Comparison of ENCODE assay signal across 19 mouse cellular contexts in genomic region chr13:112510437-112511212, GRCm38 (mm10). TPM values are rescaled to one million over a fixed set of nuclear protein-coding genes. Genes with fewer than 3 reads are reported as not detected.
A peak's percentile ranks its signal among the peaks of the same experiment; 100 is the strongest.
DNase-seq lines count a peak whose midpoint lies in the region; ATAC-seq lines count a peak whose summit lies in the region.
"Had no signal": no experiment of that assay in that cellular context is flagged by ENCODE, and none has a peak within 500 bp of the region (broad histone marks: within the 10 kb centered on the region; RNA-seq: fewer than 3 reads in every experiment).

No protein-coding gene starts in this region.

- no peak overlapping the region for H3K4me3 ChIP-seq in limb, embryonic 11.5 days (ENCODE audit: low read depth, low read length)
- no peak overlapping the region for H3K4me3 ChIP-seq in limb, embryonic 10.5 days
- H3K4me3 ChIP-seq: forebrain, embryonic 15.5 days; heart, embryonic 10.5 days; kidney, embryonic 15.5 days; left cerebral cortex, adult 2 months; megakaryocyte, embryonic 14.5 days; neural tube, embryonic 15.5 days had no signal

- no peak for ATAC-seq in limb, embryonic 11.5 days (ENCODE audit: insufficient number of reproducible peaks, low FRiP score, low TSS enrichment, low read depth)
- ATAC-seq in activated CD4-positive, CD25-positive, alpha-beta regulatory T cell, adult 4 months = peak; percentile 53
- ATAC-seq in megakaryocyte progenitor cell, adult 5-6 weeks (replicated peaks; ENCODE audit: poor library complexity) = peak; percentile 36
- ATAC-seq: forebrain, embryonic 15.5 days; Patski had no signal

- H3K9ac ChIP-seq in limb, embryonic 11.5 days (ENCODE audit: low read length) = 0 out of 2 replicates have a peak overlapping the region, but pooled peaks have one; percentile 2
- H3K9ac ChIP-seq: forebrain, embryonic 15.5 days; kidney, embryonic 15.5 days; lung, embryonic 14.5 days; neural tube, embryonic 15.5 days had no signal

- H3K36me3 ChIP-seq in limb, embryonic 11.5 days (ENCODE audit: control insufficient read depth, insufficient read depth, low read length) = no peaks in the 10 kb centered on the region
- H3K36me3 ChIP-seq in limb, embryonic 10.5 days = peaks cover 17% of the 10 kb centered on the region
- H3K36me3 ChIP-seq: forebrain, embryonic 15.5 days had no signal

- H3K4me2 ChIP-seq in limb, embryonic 11.5 days (ENCODE audit: low read depth, severe bottlenecking) = no peak overlapping the region
- H3K4me2 ChIP-seq: forebrain, embryonic 15.5 days; kidney, embryonic 15.5 days; lung, embryonic 14.5 days; neural tube, embryonic 15.5 days had no signal

- H3K4me1 ChIP-seq in limb, embryonic 11.5 days (ENCODE audit: control insufficient read depth, insufficient read depth, low read length) = no peaks in the 10 kb centered on the region
- no peaks in the 10 kb centered on the region for H3K4me1 ChIP-seq in limb, embryonic 10.5 days
- H3K4me1 ChIP-seq: forebrain, embryonic 15.5 days; kidney, embryonic 15.5 days; neural tube, embryonic 15.5 days had no signal

- no peak overlapping the region for H3K27ac ChIP-seq in limb, embryonic 11.5 days (replicated peaks; ENCODE audit: low read depth, low read length)
- no peak overlapping the region for H3K27ac ChIP-seq in limb, embryonic 10.5 days
- H3K27ac ChIP-seq: forebrain, embryonic 15.5 days; heart, embryonic 10.5 days; kidney, embryonic 15.5 days; left cerebral cortex, adult 2 months; neural tube, embryonic 15.5 days had no signal

- DNase-seq in limb, embryonic 11.5 days (ENCODE audit: low spot score) = no peak
- no peak for DNase-seq in limb, embryonic 10.5 days (ENCODE audit: low spot score)
- DNase-seq in CD4-positive, CD25-positive, alpha-beta regulatory T cell, adult 2 months (ENCODE audit: low read depth, low spot score) = peak; percentile 74
- DNase-seq in thymus, adult 18-20 months = no peak
- no peak for DNase-seq in heart, adult 8-10 months (ENCODE audit: low spot score)
- DNase-seq in retina, embryonic 14.5 days (ENCODE audit: low spot score) = no peak
- DNase-seq: cerebellum, adult 9-10 months; embryo, embryonic 11 days; retina, postnatal 1 day had no signal

- 93% methylated on average over 19 of the region's 19 CpGs for WGBS in limb, embryonic 11.5 days
- WGBS in limb, embryonic 10.5 days = 92% methylated on average over 19 of the region's 19 CpGs

- H3K27me3 ChIP-seq in limb, embryonic 11.5 days (ENCODE audit: control insufficient read depth, insufficient read depth, low read length) = no peaks in the 10 kb centered on the region
- H3K27me3 ChIP-seq in limb, embryonic 10.5 days (ENCODE audit: low read depth, poor library complexity, severe bottlenecking) = no peaks in the 10 kb centered on the region
- H3K27me3 ChIP-seq: forebrain, embryonic 15.5 days; kidney, embryonic 15.5 days; neural tube, embryonic 15.5 days; Patski had no signal

- H3K9me3 ChIP-seq in limb, embryonic 11.5 days (ENCODE audit: control insufficient read depth, low read length) = no peaks in the 10 kb centered on the region
- no peaks in the 10 kb centered on the region for H3K9me3 ChIP-seq in limb, embryonic 10.5 days (replicated peaks)
- H3K9me3 ChIP-seq: forebrain, embryonic 15.5 days; heart, embryonic 10.5 days; kidney, embryonic 15.5 days; megakaryocyte, embryonic 14.5 days; neural tube, embryonic 15.5 days had no signal

RNA-seq across cellular contexts. Expression of gene Il6st, which starts 46.8 kb away (rescaled TPM):
- 20.2 and 22.4 TPM in 2 replicates for polyA plus RNA-seq in limb, embryonic 11.5 days (2014; fragmentation: Nextera tagmentation; extraction: Ambion mirVana)
- polyA plus RNA-seq in limb, embryonic 10.5 days (2016; fragmentation: Nextera tagmentation; extraction: Ambion mirVana) = 16.1 and 21.3 TPM in 2 replicates
- 10 to 100 TPM; 29.5 to 37.5 TPM for polyA plus RNA-seq in activated CD4-positive, CD25-positive, alpha-beta regulatory T cell, adult 4 months (2017; shearing (Covaris generic))
- 25.0 and 29.8 TPM in 2 replicates for total RNA-seq in megakaryocyte progenitor cell, adult 5-6 weeks (2015)
- total RNA-seq in megakaryocyte progenitor cell, adult 5-6 weeks (2017) = 27.9 and 32.7 TPM in 2 replicates
- 100 to 1,000 TPM; 217 to 273 (median 230) TPM for total RNA-seq in heart, adult 8-10 months (2022)
